Mouse (Mus musculus): ENCODE measurements around the gene Ikzf4.
"Not testable (repeated sequence)": the region's sequence is repeated elsewhere in the genome, so short reads cannot be mapped to it uniquely, and the experiment has no call there.

Ikzf4 gene

DNA sequence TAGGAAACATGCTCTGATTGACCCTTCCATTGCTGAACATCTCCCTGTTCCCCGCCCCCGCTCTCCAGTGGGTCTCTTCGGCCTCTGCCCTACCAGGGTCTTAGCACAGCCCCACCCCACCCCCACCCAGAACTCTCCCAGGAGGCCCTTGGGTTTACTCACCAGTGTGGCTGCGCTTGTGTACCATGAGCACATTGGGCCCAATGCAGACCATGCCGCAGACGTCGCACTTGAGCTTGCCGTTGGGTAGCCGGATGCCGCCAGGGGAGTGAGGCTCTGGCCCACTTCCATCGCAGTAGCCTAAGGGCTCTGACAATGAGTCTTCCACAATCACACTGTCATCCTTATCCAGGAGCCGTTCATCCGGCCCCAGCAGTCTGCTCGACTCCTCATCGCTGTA lies 4.9 kb downstream of the Ikzf4 start:
- no peak for DNase-seq (ENCODE audit: low spot score)

DNA sequence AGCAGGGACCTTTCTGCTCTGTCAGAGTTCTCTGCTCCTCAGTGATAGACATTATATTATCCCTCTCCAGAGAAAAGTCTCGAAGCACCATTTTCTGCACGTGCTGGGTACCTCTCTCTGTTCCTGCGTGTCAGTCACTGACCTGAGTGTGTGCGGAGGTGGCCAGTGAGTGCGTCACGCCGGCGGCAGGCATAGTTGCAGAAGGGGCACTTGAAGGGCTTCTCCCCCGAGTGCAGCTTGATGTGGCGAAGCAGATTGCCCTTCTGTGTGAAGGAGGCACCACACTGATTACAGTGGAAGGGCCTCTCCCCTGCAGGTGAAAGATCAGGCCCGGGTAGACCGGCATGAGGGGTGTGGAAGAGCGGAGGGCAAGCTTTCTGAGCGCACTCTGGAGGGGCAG lies 5.8 kb downstream of the Ikzf4 start:
- DNase-seq (ENCODE audit: low spot score), result no peak

DNA sequence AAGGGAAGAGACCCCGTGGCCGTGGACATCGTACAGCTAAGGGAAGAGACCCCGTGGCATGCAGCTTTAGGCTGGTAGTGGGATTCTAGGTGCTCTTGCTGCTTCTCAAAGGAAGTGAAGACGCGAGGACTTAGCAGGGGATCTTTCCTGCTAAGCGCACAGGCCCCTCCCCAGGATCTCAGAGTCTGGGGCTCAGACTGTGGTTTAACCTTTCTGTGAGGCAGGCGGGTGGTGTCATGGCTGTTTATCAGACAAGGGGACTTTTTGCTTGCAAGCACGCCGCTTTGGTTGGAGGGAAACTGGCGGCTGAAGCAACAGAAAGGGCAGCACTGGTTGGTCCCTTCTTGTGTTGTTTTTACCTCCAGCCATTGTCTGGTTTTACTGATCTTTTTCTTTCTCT lies 8.8 kb downstream of the Ikzf4 start:
- DNase-seq (ENCODE audit: low spot score), result peak; percentile 29

DNA sequence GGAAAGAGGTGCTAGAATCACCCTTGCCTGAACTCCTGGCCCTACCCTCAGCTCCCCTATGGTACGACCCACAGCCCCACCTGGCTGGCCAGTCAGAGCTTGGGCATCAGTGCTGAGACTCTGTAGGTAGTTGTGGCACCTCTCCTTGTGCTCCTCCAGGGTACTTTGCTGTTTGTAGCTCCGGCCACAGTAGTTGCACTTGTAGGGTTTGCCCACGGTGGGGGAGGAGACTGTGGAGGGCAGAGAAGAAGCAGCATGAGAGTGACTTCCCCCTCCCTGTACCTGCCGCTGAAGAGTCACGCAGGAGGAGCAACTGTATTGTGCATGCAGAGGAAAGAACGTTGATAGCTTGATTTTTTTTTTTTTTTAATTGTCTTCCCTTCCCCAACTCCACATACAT lies 9.2 kb downstream of the Ikzf4 start:
- no peak for DNase-seq (ENCODE audit: low spot score)

DNA sequence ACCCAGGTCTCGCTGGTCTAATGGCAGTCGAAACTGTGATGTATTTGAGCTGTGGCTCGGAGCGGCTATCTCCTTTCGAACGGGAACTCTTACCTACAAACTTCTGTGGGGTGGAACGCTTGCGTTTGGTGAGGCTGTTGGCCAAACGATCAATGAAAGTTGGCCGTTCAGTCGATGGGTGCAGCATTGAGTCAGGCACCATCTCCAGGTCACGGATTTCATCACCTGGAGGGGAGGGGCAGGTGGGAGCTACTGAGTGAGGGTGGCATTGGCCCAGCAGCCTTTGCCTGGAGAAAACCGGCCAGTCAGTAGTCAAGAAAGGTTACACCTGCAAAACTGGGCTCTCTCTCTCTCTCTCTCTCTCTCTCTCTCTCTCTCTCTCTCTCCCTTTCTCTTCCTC lies 10.1 kb downstream of the Ikzf4 start:
- no peak for DNase-seq (ENCODE audit: low spot score)

DNA sequence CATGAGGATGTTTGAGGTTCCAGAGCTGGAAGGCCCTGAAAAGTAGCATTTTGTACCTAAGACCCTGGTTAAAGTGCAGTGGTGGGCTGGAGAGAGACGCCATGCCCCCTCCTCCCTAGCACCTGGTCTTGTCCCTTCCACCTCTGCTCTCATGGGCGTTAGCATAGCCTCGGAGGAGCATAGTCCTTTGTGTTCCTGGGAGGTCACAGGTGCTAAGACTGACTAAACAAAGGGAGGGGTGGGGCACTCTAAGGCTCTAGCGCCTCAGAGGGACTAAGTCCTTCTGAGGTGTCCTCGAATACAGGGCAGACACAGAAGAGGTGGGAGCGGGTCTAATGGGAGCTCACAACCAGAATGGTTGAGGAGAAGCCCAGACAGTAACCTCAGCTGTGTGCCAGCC lies 14.2 kb downstream of the Ikzf4 start:
- DNase-seq (ENCODE audit: low spot score), result no peak

DNA sequence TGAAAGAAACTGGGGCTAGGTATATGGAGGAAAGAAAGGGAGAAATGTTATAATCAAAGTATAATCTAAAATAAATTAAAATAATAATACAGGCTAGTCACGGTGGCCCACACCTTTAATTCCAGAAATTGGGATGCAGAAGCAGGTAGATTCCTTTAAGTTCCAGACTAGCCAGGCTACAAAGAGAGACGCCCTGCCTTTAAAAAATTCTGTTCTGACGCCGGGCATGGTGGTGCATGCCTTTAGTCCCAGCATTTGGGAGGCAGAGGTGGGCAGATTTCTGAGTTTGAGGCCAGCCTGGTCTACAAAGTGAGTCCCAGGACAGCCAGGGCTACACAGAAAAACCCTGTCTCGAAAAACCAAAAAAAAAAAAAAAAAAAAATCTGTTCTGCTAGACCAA lies 15.5 kb downstream of the Ikzf4 start:
- DNase-seq (ENCODE audit: low spot score), result not testable (repeated sequence)

DNA sequence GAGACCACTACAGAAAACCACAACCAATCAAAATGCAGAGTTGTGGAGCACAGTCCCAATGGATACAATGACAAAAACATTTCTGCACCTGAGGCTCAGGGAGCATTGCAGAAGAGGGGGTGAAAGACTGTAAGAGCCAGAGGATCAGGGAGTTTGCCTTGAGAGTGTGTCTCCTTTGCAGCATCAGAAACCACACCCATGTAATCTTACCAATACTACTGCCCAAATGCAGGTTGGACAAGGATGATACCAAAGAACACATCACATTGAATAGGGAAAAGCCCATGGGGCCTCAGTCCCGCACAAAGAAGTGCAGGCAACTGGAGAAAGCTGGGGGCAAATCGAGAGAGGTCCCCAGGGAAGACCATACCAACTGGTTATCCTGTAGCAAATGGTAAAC lies 16.0 kb downstream of the Ikzf4 start:
- no peak for DNase-seq (ENCODE audit: low spot score)

DNA sequence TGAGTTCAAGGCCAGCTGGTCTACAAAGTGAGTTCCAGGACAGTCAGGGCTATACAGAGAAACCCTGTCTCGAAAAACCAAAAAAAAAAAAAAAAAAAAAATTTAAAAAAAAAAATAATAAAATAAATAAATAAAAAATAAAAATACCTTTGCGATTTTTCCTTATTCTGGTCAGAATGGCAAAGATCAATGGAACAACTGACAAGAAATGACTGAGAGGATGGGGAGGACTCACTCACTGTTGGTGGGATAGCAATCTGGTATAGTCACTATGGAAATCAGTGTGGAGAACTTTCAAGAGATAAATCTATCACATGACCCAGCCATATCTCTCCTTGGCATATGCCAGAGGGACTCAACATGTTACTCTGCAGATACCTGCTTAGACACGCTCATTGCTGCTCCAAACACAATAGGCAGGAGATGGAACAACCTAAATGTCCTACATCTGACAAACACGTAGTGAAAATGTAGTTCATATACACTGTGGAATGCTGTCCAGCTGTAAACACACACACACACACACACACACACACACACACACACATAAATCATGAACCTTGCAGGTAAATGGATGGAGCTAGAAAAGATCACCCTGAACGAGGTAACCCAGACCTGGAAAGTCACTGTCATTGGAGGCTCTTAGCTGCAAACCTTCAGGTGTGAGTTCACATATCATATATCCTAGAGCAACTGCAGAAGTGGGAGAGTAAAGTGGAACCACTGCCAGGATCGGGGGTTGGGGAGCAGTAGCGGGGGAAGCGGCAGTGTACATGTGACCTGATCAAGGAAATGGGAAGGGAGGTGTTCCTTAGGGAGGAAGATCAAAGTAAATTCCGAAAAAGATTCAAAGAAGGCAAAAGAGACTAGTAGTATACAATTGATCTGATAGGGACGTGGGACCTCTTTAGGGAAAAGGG lies 18.1 kb downstream of the Ikzf4 start:
- DNase-seq (ENCODE audit: low spot score), result no peak

DNA sequence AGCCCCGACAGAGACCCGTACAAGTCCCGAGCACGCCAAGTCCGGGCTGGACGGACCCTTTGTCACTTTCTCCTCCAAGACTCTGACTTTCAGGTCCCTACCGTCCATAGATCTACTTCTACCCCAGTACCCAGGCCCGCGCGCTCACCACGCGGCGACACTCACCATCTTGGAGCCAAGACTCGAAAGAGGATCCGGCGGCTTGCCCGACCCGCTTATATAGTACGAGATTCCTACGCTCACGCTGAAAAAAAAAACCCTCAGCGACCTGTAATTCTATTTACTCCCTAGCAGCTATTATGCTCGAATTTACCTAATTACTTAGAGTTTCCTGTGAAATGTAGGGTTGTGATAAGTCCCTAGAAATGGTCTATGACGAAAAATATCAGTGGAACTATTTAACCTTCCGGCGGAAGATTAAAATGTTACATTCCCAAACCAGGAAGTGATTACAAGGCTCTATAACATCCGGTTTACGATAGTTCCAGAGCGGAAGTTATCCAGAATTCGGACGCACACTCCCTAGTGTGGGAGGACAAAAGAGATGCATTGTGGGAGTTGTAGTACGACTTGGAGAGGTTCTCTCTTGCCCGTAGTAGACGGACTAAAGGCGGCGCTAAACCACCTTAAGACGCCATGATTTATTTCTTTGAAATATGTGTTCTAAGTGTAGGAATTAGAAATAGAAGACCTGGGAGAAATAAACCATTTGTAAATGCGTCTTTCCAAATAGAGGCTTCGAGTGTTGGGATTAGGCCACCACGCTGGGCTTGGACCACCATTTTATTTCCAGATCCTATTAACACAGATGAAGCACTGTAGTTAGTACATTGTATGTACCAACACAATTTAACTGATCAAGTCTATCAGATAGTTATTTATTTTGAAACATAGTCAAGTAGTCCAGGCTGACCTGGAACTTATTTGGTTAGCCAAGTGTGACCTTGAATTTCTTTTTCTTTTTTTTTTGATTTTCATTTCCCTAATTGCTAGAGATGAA lies 19.2 kb downstream of the Ikzf4 start, which contains the start of gene Rps26:
TSS of gene Rps26 (minus strand) at position 437 of the 1,000 bp plus-strand sequence.
- peak; percentile 98 for DNase-seq (ENCODE audit: low spot score)

DNA sequence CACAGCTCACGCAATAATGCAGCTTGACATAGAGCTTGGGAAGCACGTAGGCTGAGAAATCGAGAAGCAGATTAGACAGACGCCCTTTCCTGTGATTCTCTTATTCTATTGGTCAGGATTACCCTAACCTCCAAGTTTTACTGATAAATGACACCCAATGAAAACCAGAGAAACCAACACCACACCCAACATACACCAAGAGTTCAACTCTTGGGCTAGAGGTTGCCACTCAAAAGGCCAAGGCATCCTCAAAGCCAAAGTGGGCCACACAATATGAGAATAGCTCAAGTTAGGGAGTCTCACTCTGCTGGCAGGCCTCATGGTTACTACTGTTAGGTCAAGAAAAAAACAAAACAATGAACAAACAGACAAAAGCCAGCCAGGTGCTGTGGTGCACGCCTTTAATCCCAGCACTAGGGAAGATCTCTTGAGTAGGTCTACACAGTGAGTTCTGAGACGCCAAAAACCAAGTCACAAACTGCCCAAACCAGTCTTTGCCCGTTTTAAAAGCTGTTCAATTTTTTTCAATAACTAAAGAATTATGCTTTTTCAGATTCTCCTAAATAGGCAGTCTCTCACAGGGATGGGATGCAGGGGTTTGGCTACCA lies 20.4 kb downstream of the Ikzf4 start:
- no peak for DNase-seq (ENCODE audit: low spot score)

DNA sequence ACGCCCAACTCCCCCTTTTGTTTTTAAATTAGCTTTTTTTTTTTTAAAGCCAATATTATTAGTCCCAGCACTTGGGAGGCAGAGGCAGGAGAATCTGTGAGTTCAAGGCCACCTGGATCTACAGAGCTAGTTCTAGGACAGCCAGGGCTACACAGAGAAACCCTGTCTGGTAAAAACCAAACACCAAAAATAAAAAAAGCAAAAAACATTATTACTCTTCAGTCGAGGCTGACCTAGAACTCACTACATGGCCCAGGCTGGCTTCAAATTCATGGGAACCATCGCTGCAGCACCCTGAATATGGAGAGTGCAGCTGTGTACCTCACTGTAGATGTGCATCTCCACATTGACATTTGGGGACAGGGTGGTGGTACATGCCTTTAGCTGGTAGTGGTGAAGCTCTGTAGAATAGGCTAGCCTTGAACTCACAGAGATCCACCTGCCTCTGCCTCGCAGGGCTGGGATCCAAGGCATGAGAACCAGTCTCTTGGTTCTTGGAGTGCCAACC lies 22.6 kb downstream of the Ikzf4 start:
- not testable (repeated sequence) for DNase-seq (ENCODE audit: low spot score)

DNA sequence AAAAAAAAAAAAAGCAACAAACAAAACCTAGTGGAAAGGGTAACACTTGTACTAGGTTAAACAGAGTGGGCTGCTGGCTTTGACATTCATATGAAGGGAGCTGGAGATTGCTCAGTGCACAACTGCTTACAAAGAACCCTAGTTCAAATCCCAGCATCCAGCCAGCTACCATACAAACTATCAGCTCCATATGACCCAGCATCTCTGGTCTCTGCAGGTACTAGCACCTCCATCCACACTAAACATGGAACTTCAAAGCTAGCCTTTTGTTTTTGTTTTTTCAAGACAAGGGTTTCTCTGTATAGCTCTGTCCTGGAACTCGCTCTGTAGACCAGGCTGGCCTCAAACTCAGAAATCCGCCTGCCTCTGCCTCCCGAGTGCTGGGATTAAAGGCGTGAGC lies 23.1 kb downstream of the Ikzf4 start:
- DNase-seq (ENCODE audit: low spot score), result no peak

DNA sequence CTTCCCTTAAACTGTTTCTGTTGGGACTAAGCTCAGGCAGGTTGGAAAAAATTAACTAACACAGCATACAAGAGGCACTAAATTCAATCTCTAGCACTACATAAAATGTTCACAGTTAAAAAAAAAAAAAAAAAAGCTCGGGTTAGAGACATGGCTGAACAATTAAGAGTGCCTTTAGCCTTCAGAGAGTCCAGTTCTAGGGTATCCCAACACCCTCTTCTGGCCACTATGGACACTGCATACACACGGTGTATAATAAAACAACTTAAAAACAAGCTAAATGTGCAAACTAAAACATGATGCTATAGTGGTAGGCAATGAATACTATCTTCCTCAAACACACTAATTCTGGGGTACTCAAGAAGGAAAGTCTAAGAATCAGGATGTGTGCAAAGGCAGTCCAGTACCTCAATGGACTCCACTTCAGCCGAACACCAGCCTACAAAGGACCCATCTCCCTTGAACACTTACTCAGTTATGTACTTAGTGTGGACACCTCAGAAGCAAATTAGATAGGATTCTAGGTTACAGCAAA lies 23.7 kb downstream of the Ikzf4 start:
- no peak for DNase-seq (ENCODE audit: low spot score)

DNA sequence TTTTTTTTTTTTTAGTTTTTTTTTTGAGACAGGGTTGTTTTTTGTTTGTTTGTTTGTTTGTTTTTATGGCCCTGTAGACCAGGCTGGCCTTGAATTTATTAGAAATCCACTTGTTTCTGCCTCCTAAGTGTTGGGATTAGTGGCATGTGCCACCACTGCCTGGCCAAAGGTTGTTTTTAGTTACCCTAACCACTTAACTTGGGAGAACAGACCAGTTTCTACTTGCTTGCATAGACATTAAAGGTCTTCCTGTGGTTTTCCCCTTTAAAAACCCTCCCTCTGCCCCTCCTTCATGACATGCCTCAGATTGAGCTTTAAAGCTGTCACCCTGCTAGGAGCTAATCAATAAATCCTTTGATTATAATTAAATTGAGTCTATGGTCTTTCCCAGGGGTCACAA lies 25.6 kb downstream of the Ikzf4 start:
- DNase-seq (ENCODE audit: low spot score), result no peak

DNA sequence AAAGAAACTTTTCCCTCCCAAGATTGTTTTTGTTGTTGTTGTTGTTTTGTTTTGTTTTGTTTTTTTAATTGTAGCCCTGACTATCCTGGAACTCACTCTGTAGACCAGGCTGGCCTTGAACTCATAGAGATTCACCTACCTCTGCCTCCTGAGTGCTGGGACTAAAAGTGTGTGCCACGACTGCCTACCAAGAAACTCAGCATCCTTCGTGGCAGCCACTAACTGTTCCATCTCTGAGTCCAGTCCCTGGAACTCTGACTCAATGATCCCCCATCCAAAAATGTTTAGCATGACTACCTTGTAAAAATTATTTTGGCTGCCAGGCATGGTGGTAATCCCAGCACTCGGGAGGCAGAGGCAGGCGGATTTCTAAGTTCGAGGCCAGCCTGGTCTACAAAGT lies 26.6 kb downstream of the Ikzf4 start:
- not testable (repeated sequence) for DNase-seq (ENCODE audit: low spot score)

DNA sequence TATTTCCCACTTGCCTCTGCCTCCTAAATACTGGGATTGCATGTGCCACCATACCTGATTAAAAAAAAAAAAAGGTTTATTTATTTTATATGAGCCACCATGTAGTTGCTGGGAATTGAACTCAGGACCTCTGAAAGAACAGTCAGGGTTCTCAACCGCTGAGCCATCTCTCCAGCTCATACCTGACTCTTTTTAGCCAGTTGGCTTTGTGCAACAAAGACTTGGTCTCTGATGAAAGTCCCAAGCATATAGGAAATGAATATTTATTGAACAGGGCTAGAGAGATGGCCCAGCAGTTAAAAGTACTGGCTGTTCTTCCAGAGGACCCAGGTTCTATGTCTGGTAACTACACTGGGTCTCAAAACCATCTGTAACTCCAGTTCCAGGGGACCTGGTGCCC lies 27.2 kb downstream of the Ikzf4 start:
- DNase-seq (ENCODE audit: low spot score), result no peak

DNA sequence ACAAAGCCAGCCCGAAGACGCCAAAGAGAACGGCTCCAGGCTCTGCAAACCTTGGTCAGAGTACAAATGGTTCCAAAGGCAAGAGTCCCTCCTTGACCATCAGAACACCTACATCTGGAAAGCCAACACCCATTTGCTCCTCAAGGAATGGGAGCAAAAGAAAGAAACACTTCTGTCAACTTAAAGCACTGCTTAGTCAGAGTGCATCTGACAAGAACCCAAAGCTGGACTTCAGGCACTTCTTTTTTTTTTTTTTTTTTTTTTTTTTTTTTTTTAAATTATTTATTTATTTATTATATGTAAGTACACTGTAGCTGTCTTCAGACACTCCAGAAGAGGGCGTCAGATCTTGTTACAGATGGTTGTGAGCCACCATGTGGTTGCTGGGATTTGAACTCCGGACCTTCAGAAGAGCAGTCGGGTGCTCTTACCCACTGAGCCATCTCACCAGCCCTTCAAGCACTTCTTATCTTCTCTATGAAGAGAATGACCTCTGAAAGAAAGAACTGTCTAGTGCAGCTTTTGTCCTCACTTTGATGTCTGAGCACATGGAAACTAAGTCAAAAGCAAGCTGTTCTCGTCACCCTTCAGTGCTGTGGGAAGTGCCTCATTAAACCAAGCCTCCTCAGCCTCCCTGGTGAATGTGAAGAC lies 29.9 kb downstream of the Ikzf4 start:
- not testable (repeated sequence) for DNase-seq (ENCODE audit: low spot score)

DNA sequence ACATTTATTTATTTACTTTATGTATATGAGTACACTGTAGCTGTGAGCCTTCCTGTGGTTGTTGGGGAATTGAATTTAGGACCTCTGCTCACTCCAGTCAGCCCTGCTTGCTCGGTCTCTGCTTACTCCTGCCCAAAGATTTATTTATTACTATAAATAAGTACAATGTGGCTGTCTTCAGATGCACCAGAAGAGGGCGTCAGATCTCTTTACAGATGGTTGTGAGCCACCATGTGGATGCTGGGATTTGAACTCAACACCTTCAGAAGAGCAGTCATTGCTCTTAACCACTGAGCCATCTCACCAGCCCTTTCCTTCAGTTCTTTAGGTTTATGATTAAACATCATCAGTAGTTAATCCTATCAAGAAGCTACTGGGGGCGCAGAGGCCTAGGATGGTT lies 30.9 kb downstream of the Ikzf4 start:
- DNase-seq (ENCODE audit: low spot score), result no peak

DNA sequence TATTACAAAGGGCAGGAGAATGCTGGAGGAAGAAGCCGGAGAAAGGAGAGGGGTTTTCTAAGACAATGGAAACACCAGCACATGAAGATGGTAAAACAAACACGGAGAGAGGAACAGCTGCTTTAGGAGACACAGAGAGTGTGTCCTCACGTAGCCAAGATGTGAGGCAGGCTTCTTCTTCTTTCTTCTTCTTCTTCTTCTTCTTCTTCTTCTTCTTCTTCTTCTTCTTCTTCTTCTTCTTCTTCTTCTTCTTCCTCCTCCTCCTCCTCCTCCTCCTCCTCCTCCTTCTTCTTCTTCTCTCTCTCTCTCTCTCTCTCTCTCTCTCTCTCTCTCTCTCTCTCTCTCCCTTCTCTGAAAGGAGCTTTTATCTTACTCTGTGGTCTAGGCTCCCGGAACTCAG lies 32.0 kb downstream of the Ikzf4 start:
- DNase-seq (ENCODE audit: low spot score), result not testable (repeated sequence)

DNA sequence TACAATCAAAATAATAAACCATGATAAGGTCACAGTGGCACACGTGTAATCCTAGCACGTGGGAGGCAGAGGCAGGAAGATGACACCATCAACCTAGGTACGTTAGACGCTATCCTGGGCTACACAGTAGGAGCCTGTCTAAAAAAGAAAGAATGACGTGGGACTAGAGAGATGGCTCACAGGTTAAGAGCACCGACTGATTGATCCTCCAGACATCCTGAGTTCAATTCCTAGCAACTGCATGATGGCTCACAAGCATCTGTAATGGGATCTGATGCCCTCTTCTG lies 32.7 kb downstream of the Ikzf4 start:
- no peak for DNase-seq (ENCODE audit: low spot score)

Measured in lung, postnatal 25 days (tissue).